Mouse (Mus musculus): ENCODE results near the gene Fars2. TPM values are rescaled to one million over a fixed set of nuclear protein-coding genes. Genes with fewer than 3 reads are reported as not detected.

Gene Fars2
- polyA plus RNA-seq, 1 experiment from 2014 or later, result 42.7 TPM

GRCm38 (mm10) chr13:36297950-36298781 lies 181.0 kb downstream of the Fars2 start:
- no peaks in the 10 kb centered on the region for H3K36me3 ChIP-seq (ENCODE audit: control insufficient read depth, insufficient read depth, low read length)
- H3K27me3 ChIP-seq (ENCODE audit: control insufficient read depth, insufficient read depth, low read length), result no peaks in the 10 kb centered on the region
- H3K4me3 ChIP-seq (ENCODE audit: low read depth, low read length), result no peak overlapping the region
- WGBS (ENCODE audit: insufficient replicate concordance), result 57% methylated on average over 3 of the region's 3 CpGs
- no peak for ATAC-seq (replicated peaks; ENCODE audit: insufficient number of reproducible peaks, low FRiP score, low TSS enrichment)
- peaks cover 31% of the 10 kb centered on the region for H3K4me1 ChIP-seq (ENCODE audit: control insufficient read depth, insufficient read depth, low read length)
- H3K9ac ChIP-seq (ENCODE audit: low read depth, low read length), result no peak overlapping the region
- no peak overlapping the region for H3K4me2 ChIP-seq
- no peaks in the 10 kb centered on the region for H3K9me3 ChIP-seq (replicated peaks; ENCODE audit: control insufficient read depth, low read length)
- peak overlapping the region; percentile 57 for H3K27ac ChIP-seq (ENCODE audit: low read depth, low read length)

- H3K4me3 ChIP-seq (ENCODE audit: low read depth, low read length), result no peak overlapping the region
Observed at GRCm38 (mm10) chr13:36298782-36299031, 181.5 kb downstream of the Fars2 start.

GRCm38 (mm10) chr13:36302770-36303169 lies 185.6 kb downstream of the Fars2 start:
- Histone ChIP-seq H3K4me3 (ENCODE audit: low read depth, low read length) (no peak overlapping the region), H3K27me3 (ENCODE audit: control insufficient read depth, insufficient read depth, low read length) (no peaks in the 10 kb centered on the region), H3K36me3 (ENCODE audit: control insufficient read depth, insufficient read depth, low read length) (no peaks in the 10 kb centered on the region), H3K9ac (ENCODE audit: low read depth, low read length) (no peak overlapping the region), H3K27ac (ENCODE audit: low read depth, low read length) (no peak overlapping the region), H3K4me1 (ENCODE audit: control insufficient read depth, insufficient read depth, low read length) (peaks cover 11% of the 10 kb centered on the region), H3K4me2 (no peak overlapping the region), H3K9me3 (replicated peaks; ENCODE audit: control insufficient read depth, low read length) (no peaks in the 10 kb centered on the region)
- WGBS (ENCODE audit: insufficient replicate concordance), result 77% methylated on average over 3 of the region's 3 CpGs
- ATAC-seq (replicated peaks; ENCODE audit: insufficient number of reproducible peaks, low FRiP score, low TSS enrichment), result no peak

More at GRCm38 (mm10) chr13:36298782-36299031, 181.5 kb downstream of the Fars2 start:
- no peak overlapping the region for H3K27ac ChIP-seq (ENCODE audit: low read depth, low read length)
- no peaks in the 10 kb centered on the region for H3K27me3 ChIP-seq (ENCODE audit: control insufficient read depth, insufficient read depth, low read length)
- no peaks in the 10 kb centered on the region for H3K36me3 ChIP-seq (ENCODE audit: control insufficient read depth, insufficient read depth, low read length)
- H3K4me1 ChIP-seq (ENCODE audit: control insufficient read depth, insufficient read depth, low read length), result peaks cover 31% of the 10 kb centered on the region
- ATAC-seq (replicated peaks; ENCODE audit: insufficient number of reproducible peaks, low FRiP score, low TSS enrichment), result no peak
- H3K9me3 ChIP-seq (replicated peaks; ENCODE audit: control insufficient read depth, low read length), result no peaks in the 10 kb centered on the region
- no peak overlapping the region for H3K4me2 ChIP-seq
- H3K9ac ChIP-seq (ENCODE audit: low read depth, low read length), result no peak overlapping the region

- no peaks in the 10 kb centered on the region for H3K9me3 ChIP-seq (replicated peaks; ENCODE audit: control insufficient read depth, low read length)
- no peak overlapping the region for H3K4me2 ChIP-seq
- no peak overlapping the region for H3K4me3 ChIP-seq (ENCODE audit: low read depth, low read length)
- no peaks in the 10 kb centered on the region for H3K27me3 ChIP-seq (ENCODE audit: control insufficient read depth, insufficient read depth, low read length)
- WGBS (ENCODE audit: insufficient replicate concordance), result 67% methylated on average over 2 of the region's 2 CpGs
- no peak overlapping the region for H3K9ac ChIP-seq (ENCODE audit: low read depth, low read length)
- H3K36me3 ChIP-seq (ENCODE audit: control insufficient read depth, insufficient read depth, low read length), result no peaks in the 10 kb centered on the region
- H3K27ac ChIP-seq (ENCODE audit: low read depth, low read length), result no peak overlapping the region
- H3K4me1 ChIP-seq (ENCODE audit: control insufficient read depth, insufficient read depth, low read length), result no peaks in the 10 kb centered on the region
- no peak for ATAC-seq (replicated peaks; ENCODE audit: insufficient number of reproducible peaks, low FRiP score, low TSS enrichment)
Observed at GRCm38 (mm10) chr13:36305306-36305705, 188.1 kb downstream of the Fars2 start.

GRCm38 (mm10) chr13:36307386-36307785 lies 190.2 kb downstream of the Fars2 start:
- no peak overlapping the region for H3K9ac ChIP-seq (ENCODE audit: low read depth, low read length)
- no peak overlapping the region for H3K4me3 ChIP-seq (ENCODE audit: low read depth, low read length)
- H3K27ac ChIP-seq (ENCODE audit: low read depth, low read length), result no peak overlapping the region
- WGBS (ENCODE audit: insufficient replicate concordance), result 87% methylated on average over 4 of the region's 4 CpGs
- no peaks in the 10 kb centered on the region for H3K27me3 ChIP-seq (ENCODE audit: control insufficient read depth, insufficient read depth, low read length)
- H3K36me3 ChIP-seq (ENCODE audit: control insufficient read depth, insufficient read depth, low read length), result no peaks in the 10 kb centered on the region
- H3K9me3 ChIP-seq (replicated peaks; ENCODE audit: control insufficient read depth, low read length), result no peaks in the 10 kb centered on the region
- H3K4me2 ChIP-seq, result no peak overlapping the region
- no peaks in the 10 kb centered on the region for H3K4me1 ChIP-seq (ENCODE audit: control insufficient read depth, insufficient read depth, low read length)
- no peak for ATAC-seq (replicated peaks; ENCODE audit: insufficient number of reproducible peaks, low FRiP score, low TSS enrichment)

- Histone ChIP-seq H3K4me1 (ENCODE audit: control insufficient read depth, insufficient read depth, low read length) (no peaks in the 10 kb centered on the region), H3K4me3 (ENCODE audit: low read depth, low read length) (no peak overlapping the region), H3K9ac (ENCODE audit: low read depth, low read length) (no peak overlapping the region), H3K27ac (ENCODE audit: low read depth, low read length) (no peak overlapping the region), H3K27me3 (ENCODE audit: control insufficient read depth, insufficient read depth, low read length) (no peaks in the 10 kb centered on the region), H3K4me2 (no peak overlapping the region), H3K36me3 (ENCODE audit: control insufficient read depth, insufficient read depth, low read length) (no peaks in the 10 kb centered on the region), H3K9me3 (replicated peaks; ENCODE audit: control insufficient read depth, low read length) (no peaks in the 10 kb centered on the region)
- ATAC-seq (replicated peaks; ENCODE audit: insufficient number of reproducible peaks, low FRiP score, low TSS enrichment), result no peak
- WGBS (ENCODE audit: insufficient replicate concordance), result 80% methylated on average over 1 of the region's 1 CpGs
Observed at GRCm38 (mm10) chr13:36309160-36309559, 191.9 kb downstream of the Fars2 start.

GRCm38 (mm10) chr13:36314218-36314617 lies 197.0 kb downstream of the Fars2 start:
- H3K27me3 ChIP-seq (ENCODE audit: control insufficient read depth, insufficient read depth, low read length), result no peaks in the 10 kb centered on the region
- H3K36me3 ChIP-seq (ENCODE audit: control insufficient read depth, insufficient read depth, low read length), result no peaks in the 10 kb centered on the region
- H3K9ac ChIP-seq (ENCODE audit: low read depth, low read length), result no peak overlapping the region
- H3K9me3 ChIP-seq (replicated peaks; ENCODE audit: control insufficient read depth, low read length), result no peaks in the 10 kb centered on the region
- no peak overlapping the region for H3K27ac ChIP-seq (ENCODE audit: low read depth, low read length)
- no peak for ATAC-seq (replicated peaks; ENCODE audit: insufficient number of reproducible peaks, low FRiP score, low TSS enrichment)
- H3K4me1 ChIP-seq (ENCODE audit: control insufficient read depth, insufficient read depth, low read length), result no peaks in the 10 kb centered on the region
- H3K4me3 ChIP-seq (ENCODE audit: low read depth, low read length), result no peak overlapping the region
- no peak overlapping the region for H3K4me2 ChIP-seq
- 80% methylated on average over 8 of the region's 8 CpGs for WGBS (ENCODE audit: insufficient replicate concordance)

- no peaks in the 10 kb centered on the region for H3K9me3 ChIP-seq (replicated peaks; ENCODE audit: control insufficient read depth, low read length)
- H3K27ac ChIP-seq (ENCODE audit: low read depth, low read length), result no peak overlapping the region
- H3K4me2 ChIP-seq, result no peak overlapping the region
- 82% methylated on average over 10 of the region's 10 CpGs for WGBS (ENCODE audit: insufficient replicate concordance)
- H3K4me1 ChIP-seq (ENCODE audit: control insufficient read depth, insufficient read depth, low read length), result no peaks in the 10 kb centered on the region
- H3K4me3 ChIP-seq (ENCODE audit: low read depth, low read length), result no peak overlapping the region
- no peak overlapping the region for H3K9ac ChIP-seq (ENCODE audit: low read depth, low read length)
- no peak for ATAC-seq (replicated peaks; ENCODE audit: insufficient number of reproducible peaks, low FRiP score, low TSS enrichment)
- no peaks in the 10 kb centered on the region for H3K36me3 ChIP-seq (ENCODE audit: control insufficient read depth, insufficient read depth, low read length)
- H3K27me3 ChIP-seq (ENCODE audit: control insufficient read depth, insufficient read depth, low read length), result no peaks in the 10 kb centered on the region
Observed at GRCm38 (mm10) chr13:36314860-36315800, 197.9 kb downstream of the Fars2 start.

All from heart, embryonic 11.5 days (tissue).